Mouse (Mus musculus) CH12.LX (cell line): ENCODE measurements at regions not wholly inside any gene's neighbourhood (a gene's known extent, or its start where the extent isn't known, plus 50 kb on each side); places are given as distances from the start of the nearest gene placed in this dataset.

Source experiments
- DNase-seq: peaks from one replicate; pipeline ENCODE4 v3.0.0-alpha.2; 2013; ENCODE audit errors: extremely low read depth
- H3K27ac ChIP-seq: 2 replicates; pipeline ENCODE4 v1.5.1; 2012; ENCODE audit warnings: low read depth, mild to moderate bottlenecking, control low read depth, moderate library complexity; ENCODE audit not compliant: insufficient read depth
- H3K27me3 ChIP-seq: replicated peaks from 2 replicates; pipeline ENCODE3; 2012; ENCODE audit warnings: inconsistent platforms
- H3K36me3 ChIP-seq, 2 experiments: replicated peaks in 1 of 2; 2 replicates each; pipeline versions ENCODE3 to v1.6.1; 2012; ENCODE audit warnings: inconsistent platforms in 1 of 2, low read length in 1 of 2, mild to moderate bottlenecking in 1 of 2, mixed read lengths in 1 of 2, moderate library complexity in 1 of 2; ENCODE audit not compliant: control insufficient read depth in 1 of 2, insufficient read depth in 1 of 2
- H3K4me1 ChIP-seq, 2 experiments: 2 replicates each; pipeline ENCODE4 v1.6.1; 2012; ENCODE audit warnings: inconsistent platforms in 1 of 2, moderate library complexity in 1 of 2; ENCODE audit not compliant: insufficient read depth in 2 of 2, control insufficient read depth in 1 of 2
- H3K4me2 ChIP-seq: 2 replicates; pipeline ENCODE4 v1.6.1; 2012; ENCODE audit warnings: low read depth, mild to moderate bottlenecking, control low read depth; ENCODE audit not compliant: poor library complexity, insufficient read depth, severe bottlenecking
- H3K4me3 ChIP-seq, 3 experiments: fragments of 150-350 bp in 1 of 3; sonication (generic) in 1 of 3; replicated peaks in 1 of 3; 2 replicates each; pipeline versions ENCODE3 to v1.5.1; 2011 to 2012; ENCODE audit warnings: low read depth in 2 of 3, low read length in 2 of 3, mild to moderate bottlenecking in 2 of 3, moderate library complexity in 2 of 3, control low read depth in 1 of 3, improper control_type of control experiment in 1 of 3, inconsistent platforms in 1 of 3, mixed read lengths in 1 of 3; ENCODE audit not compliant: poor library complexity in 1 of 3
- H3K79me2 ChIP-seq: replicated peaks from 2 replicates; pipeline ENCODE4 v1.6.1; 2012; ENCODE audit warnings: mild to moderate bottlenecking, moderate library complexity; ENCODE audit not compliant: control insufficient read depth, poor library complexity, insufficient read depth, severe bottlenecking; ENCODE audit errors: extremely low read depth
- H3K9ac ChIP-seq: 2 replicates; pipeline ENCODE4 v1.6.1; 2012; ENCODE audit warnings: low read depth, mild to moderate bottlenecking, control low read depth, moderate library complexity; ENCODE audit not compliant: insufficient read depth
- H3K9me3 ChIP-seq: replicated peaks from 2 replicates; pipeline ENCODE3; 2012; ENCODE audit warnings: low read length, inconsistent platforms, mixed read lengths
- BHLHE40 ChIP-seq: IDR thresholded peaks from 2 replicates; pipeline ENCODE4 v1.6.1; 2011; ENCODE audit warnings: mild to moderate bottlenecking, low read depth, low read length, improper control_type of control experiment
- CHD2 ChIP-seq: IDR thresholded peaks from 2 replicates; pipeline ENCODE4 v1.6.1; 2011; ENCODE audit warnings: low read length, improper control_type of control experiment
- CTCF ChIP-seq, 2 experiments: IDR thresholded peaks in 1 of 2; conservative IDR thresholded peaks in 1 of 2; 2 replicates each; pipeline ENCODE4 v1.5.1; 2011 to 2012; ENCODE audit warnings: low read depth in 2 of 2, low read length in 2 of 2, improper control_type of control experiment in 1 of 2, inconsistent platforms in 1 of 2, mild to moderate bottlenecking in 1 of 2, moderate library complexity in 1 of 2
- E2F4 ChIP-seq: IDR thresholded peaks from 2 replicates; pipeline ENCODE4 v1.6.1; 2011; ENCODE audit warnings: low read depth, low read length, improper control_type of control experiment; ENCODE audit not compliant: insufficient replicate concordance
- ELF1 ChIP-seq: IDR thresholded peaks from 2 replicates; pipeline ENCODE4 v1.6.1; 2014; ENCODE audit warnings: low read depth, mild to moderate bottlenecking, inconsistent platforms, low read length, improper control_type of control experiment
- ETS1 ChIP-seq: conservative IDR thresholded peaks from 2 replicates; pipeline ENCODE4 v1.6.1; 2012; ENCODE audit warnings: low read depth, mild to moderate bottlenecking, inconsistent platforms, low read length, improper control_type of control experiment, moderate library complexity
- GABPA ChIP-seq: IDR thresholded peaks from 2 replicates; pipeline ENCODE4 v1.6.1; 2012; ENCODE audit warnings: low read depth, low read length, improper control_type of control experiment, inconsistent platforms; ENCODE audit not compliant: insufficient replicate concordance
- IRF4 ChIP-seq: IDR thresholded peaks from 2 replicates; pipeline ENCODE4 v1.6.1; 2014; ENCODE audit warnings: low read depth, mild to moderate bottlenecking, inconsistent platforms, low read length, improper control_type of control experiment
- JUN ChIP-seq: IDR thresholded peaks from 2 replicates; pipeline ENCODE4 v1.6.1; 2011; ENCODE audit warnings: low read depth, mild to moderate bottlenecking, low read length, improper control_type of control experiment, moderate library complexity; ENCODE audit not compliant: insufficient read depth
- JUND ChIP-seq: conservative IDR thresholded peaks from 2 replicates; pipeline ENCODE4 v1.6.1; 2011; ENCODE audit warnings: low read depth, low read length, improper control_type of control experiment
- KAT2A ChIP-seq: IDR thresholded peaks from 2 replicates; pipeline ENCODE4 v1.6.1; 2012; ENCODE audit warnings: low read length, improper control_type of control experiment, inconsistent platforms; ENCODE audit not compliant: insufficient replicate concordance
- MAFK ChIP-seq: IDR thresholded peaks from 2 replicates; pipeline ENCODE4 v1.6.1; 2011; ENCODE audit warnings: low read length, improper control_type of control experiment; ENCODE audit not compliant: insufficient replicate concordance
- MAX ChIP-seq: IDR thresholded peaks from 2 replicates; pipeline ENCODE4 v1.6.1; 2011; ENCODE audit warnings: low read length, improper control_type of control experiment
- MEF2A ChIP-seq: IDR thresholded peaks from 2 replicates; pipeline ENCODE4 v1.6.1; 2014; ENCODE audit warnings: low read depth, mild to moderate bottlenecking, inconsistent platforms, low read length, improper control_type of control experiment, borderline replicate concordance
- NELFE ChIP-seq: IDR thresholded peaks from 2 replicates; pipeline ENCODE4 v1.6.1; 2011; ENCODE audit warnings: low read depth, low read length, improper control_type of control experiment
- NRF1 ChIP-seq: IDR thresholded peaks from 2 replicates; pipeline ENCODE4 v1.6.1; 2014; ENCODE audit warnings: low read depth, mild to moderate bottlenecking, inconsistent platforms, low read length, improper control_type of control experiment, moderate library complexity
- PAX5 ChIP-seq: IDR thresholded peaks from 2 replicates; pipeline ENCODE4 v1.6.1; 2012; ENCODE audit warnings: low read length, inconsistent platforms, mixed read lengths
- POLR2AphosphoS2 ChIP-seq: IDR thresholded peaks from 2 replicates; pipeline ENCODE4 v1.6.1; 2011; ENCODE audit warnings: low read depth, low read length, improper control_type of control experiment
- RCOR1 ChIP-seq: conservative IDR thresholded peaks from 2 replicates; pipeline ENCODE4 v1.6.1; 2012; ENCODE audit warnings: low read depth, mild to moderate bottlenecking, inconsistent platforms, low read length, improper control_type of control experiment
- SMC3 ChIP-seq: IDR thresholded peaks from 2 replicates; pipeline ENCODE4 v1.6.1; 2011; ENCODE audit warnings: low read depth, low read length, improper control_type of control experiment
- TCF12 ChIP-seq: IDR thresholded peaks from 2 replicates; pipeline ENCODE4 v1.6.1; 2014; ENCODE audit warnings: low read depth, mild to moderate bottlenecking, inconsistent platforms, low read length, improper control_type of control experiment
- UBTF ChIP-seq: IDR thresholded peaks from 2 replicates; pipeline ENCODE4 v1.6.1; 2012; ENCODE audit warnings: low read depth, mild to moderate bottlenecking, inconsistent platforms, low read length, improper control_type of control experiment, moderate library complexity
- USF1 ChIP-seq: IDR thresholded peaks from 2 replicates; pipeline ENCODE4 v1.6.1; 2014; ENCODE audit warnings: low read depth, mild to moderate bottlenecking, inconsistent platforms, low read length, improper control_type of control experiment
- USF2 ChIP-seq: conservative IDR thresholded peaks from 2 replicates; pipeline ENCODE4 v1.6.1; 2011; ENCODE audit warnings: low read depth, low read length, improper control_type of control experiment
- ZC3H11A ChIP-seq: IDR thresholded peaks from 2 replicates; pipeline ENCODE4 v1.6.1; 2012; ENCODE audit warnings: low read depth, mild to moderate bottlenecking, inconsistent platforms, low read length, improper control_type of control experiment
- ZMIZ1 ChIP-seq: IDR thresholded peaks from 2 replicates; pipeline ENCODE4 v1.6.1; 2012; ENCODE audit warnings: low read depth, mild to moderate bottlenecking, inconsistent platforms, low read length, improper control_type of control experiment
- ZNF384 ChIP-seq: IDR thresholded peaks from 2 replicates; pipeline ENCODE4 v1.6.1; 2012; ENCODE audit warnings: low read depth, low read length, improper control_type of control experiment, inconsistent platforms
- dilution Hi-C: fragments of 300-500 bp; cut with MboI; formaldehyde crosslinking; loops from 2 replicates; pipeline ENCODE4 v1.14.3; 2020; ENCODE audit warnings: low sequenced_read_pairs; ENCODE audit not compliant: extremely low pct_unique_long_range_greater_than_20kb, extremely low pct_ligation_motif_present
- in situ Hi-C: fragments of 300-500 bp; cut with MboI; formaldehyde crosslinking; loops from 3 replicates; pipeline ENCODE4 v1.14.3; 2019; ENCODE audit warnings: low sequenced_read_pairs, low pct_ligation_motif_present, low pct_unique_long_range_greater_than_20kb, mixed read lengths

GRCm38 (mm10) chr1:125149817-125150216 lies 285.7 kb downstream of the Actr3 start:
- TF ChIP-seq RCOR1 = no peak
- TF ChIP-seq USF1 = no peak
- no peak for TF ChIP-seq JUND
- TF ChIP-seq JUN = no peak
- TF ChIP-seq USF2 = no peak
- no peak for TF ChIP-seq UBTF
- no peak for TF ChIP-seq TCF12
- no peak for TF ChIP-seq ETS1
- TF ChIP-seq PAX5 = no peak
- no peak for TF ChIP-seq ZC3H11A
- TF ChIP-seq E2F4 = no peak
- no peak for TF ChIP-seq CTCF (conservative IDR thresholded peaks at IDR 0.05 in 1 of 2, IDR thresholded peaks at IDR 0.05 in 1 of 2; ENCODE audit: low read depth in 2 of 2, low read length in 2 of 2)
- no peak for TF ChIP-seq ZNF384
- TF ChIP-seq SMC3 = no peak
- TF ChIP-seq BHLHE40 = no peak
- no peak for TF ChIP-seq POLR2AphosphoS2
- TF ChIP-seq MAFK = no peak
- no peak for TF ChIP-seq NELFE
- no peak for TF ChIP-seq NRF1
- TF ChIP-seq, all 38 proteins: peak for 0
- in situ Hi-C loops (no loop called here), dilution Hi-C loops (no loop called here)
- H3K27me3 ChIP-seq = no peaks in the 10 kb centered on the region
- H3K27ac ChIP-seq = no peak overlapping the region
- no peaks in the 10 kb centered on the region for H3K4me1 ChIP-seq
- H3K9me3 ChIP-seq = no peaks in the 10 kb centered on the region
- no peak overlapping the region for H3K9ac ChIP-seq
- no peaks in the 10 kb centered on the region for H3K36me3 ChIP-seq
- no peak for DNase-seq
- H3K4me2 ChIP-seq = no peak overlapping the region
- H3K79me2 ChIP-seq = no peaks in the 10 kb centered on the region
- no peak overlapping the region for H3K4me3 ChIP-seq

- H3K4me3 ChIP-seq = no peak overlapping the region
- H3K27ac ChIP-seq = no peak overlapping the region
- no peak for DNase-seq
- H3K27me3 ChIP-seq = no peaks in the 10 kb centered on the region
- H3K9me3 ChIP-seq = peaks cover 4% of the 10 kb centered on the region
- H3K4me2 ChIP-seq = no peak overlapping the region
- no peaks in the 10 kb centered on the region for H3K4me1 ChIP-seq
- H3K79me2 ChIP-seq = no peaks in the 10 kb centered on the region
- dilution Hi-C loops = no loop called here
- TF ChIP-seq CHD2 (no peak), ZNF384 (no peak), ZMIZ1 (no peak), JUN (no peak), MEF2A (no peak), ELF1 (no peak), BHLHE40 (no peak), NELFE (no peak), IRF4 (no peak), UBTF (no peak), KAT2A (no peak), POLR2AphosphoS2 (no peak), GABPA (no peak), CTCF (conservative IDR thresholded peaks at IDR 0.05 in 1 of 2, IDR thresholded peaks at IDR 0.05 in 1 of 2; ENCODE audit: low read depth in 2 of 2, low read length in 2 of 2) (no peak), MAX (no peak), E2F4 (no peak), NRF1 (no peak)
- H3K9ac ChIP-seq = no peak overlapping the region
- H3K36me3 ChIP-seq = no peaks in the 10 kb centered on the region
- in situ Hi-C loops = no loop called here
Measured at GRCm38 (mm10) chr1:125123861-125124260, 311.7 kb downstream of the Actr3 start.
